Mouse (Mus musculus) megakaryocyte, embryonic 14.5 days (primary cell): ENCODE measurements at regions not wholly inside any gene's neighbourhood (a gene's known extent, or its start where the extent isn't known, plus 50 kb on each side); places are given as distances from the start of the nearest gene placed in this dataset.

Experiments used
- H3K27me3 ChIP-seq: replicated peaks from 2 replicates; pipeline ENCODE3; 2012; ENCODE audit warnings: inconsistent platforms
- H3K36me3 ChIP-seq: replicated peaks from 2 replicates; pipeline ENCODE3; 2012; ENCODE audit warnings: low read length, inconsistent platforms, mixed read lengths
- H3K4me1 ChIP-seq: 2 replicates; pipeline ENCODE4 v1.6.1; 2012; ENCODE audit warnings: inconsistent platforms
- H3K4me3 ChIP-seq: replicated peaks from 2 replicates; pipeline ENCODE3; 2012; ENCODE audit warnings: moderate library complexity, mild to moderate bottlenecking, inconsistent platforms
- H3K9me3 ChIP-seq: 2 replicates; pipeline ENCODE4 v1.6.1; 2012; ENCODE audit warnings: inconsistent platforms
- FLI1 ChIP-seq: IDR thresholded peaks from 2 replicates; pipeline ENCODE4 v1.6.1; 2012; ENCODE audit warnings: low read length, inconsistent platforms, mixed read lengths
- GATA1 ChIP-seq: IDR thresholded peaks from 3 replicates; pipeline ENCODE4 v1.6.1; 2012; ENCODE audit warnings: mixed read lengths, low read length, inconsistent platforms, borderline replicate concordance

GRCm38 (mm10) chr11:79830567-79831055, 131.6 kb downstream of the Utp6 start:
- H3K9me3 ChIP-seq: peaks cover 19% of the 10 kb centered on the region
- no peaks in the 10 kb centered on the region for H3K4me1 ChIP-seq
- no peaks in the 10 kb centered on the region for H3K36me3 ChIP-seq
- H3K27me3 ChIP-seq: peaks cover 43% of the 10 kb centered on the region
- TF ChIP-seq FLI1: no peak
- TF ChIP-seq GATA1: no peak
- no peak overlapping the region for H3K4me3 ChIP-seq

GRCm38 (mm10) chr11:79827034-79827433, 135.2 kb downstream of the Utp6 start:
- peaks cover 58% of the 10 kb centered on the region for H3K27me3 ChIP-seq
- no peaks in the 10 kb centered on the region for H3K4me1 ChIP-seq
- no peak overlapping the region for H3K4me3 ChIP-seq
- TF ChIP-seq FLI1 (no peak), GATA1 (no peak)
- H3K9me3 ChIP-seq: peaks cover 23% of the 10 kb centered on the region
- H3K36me3 ChIP-seq: no peaks in the 10 kb centered on the region

GRCm38 (mm10) chr11:79825881-79826280, 136.3 kb downstream of the Utp6 start:
- H3K4me1 ChIP-seq: no peaks in the 10 kb centered on the region
- peaks cover 56% of the 10 kb centered on the region for H3K27me3 ChIP-seq
- no peaks in the 10 kb centered on the region for H3K36me3 ChIP-seq
- no peak overlapping the region for H3K4me3 ChIP-seq
- peaks cover 23% of the 10 kb centered on the region for H3K9me3 ChIP-seq
- TF ChIP-seq GATA1 (no peak), FLI1 (no peak)

- TF ChIP-seq FLI1: no peak
- no peak for TF ChIP-seq GATA1
- no peaks in the 10 kb centered on the region for H3K36me3 ChIP-seq
- H3K4me3 ChIP-seq: no peak overlapping the region
- peaks cover 17% of the 10 kb centered on the region for H3K9me3 ChIP-seq
- H3K27me3 ChIP-seq: peaks cover 38% of the 10 kb centered on the region
- H3K4me1 ChIP-seq: no peaks in the 10 kb centered on the region
Observed at GRCm38 (mm10) chr11:79823631-79824310, 138.4 kb downstream of the Utp6 start.

DNA sequence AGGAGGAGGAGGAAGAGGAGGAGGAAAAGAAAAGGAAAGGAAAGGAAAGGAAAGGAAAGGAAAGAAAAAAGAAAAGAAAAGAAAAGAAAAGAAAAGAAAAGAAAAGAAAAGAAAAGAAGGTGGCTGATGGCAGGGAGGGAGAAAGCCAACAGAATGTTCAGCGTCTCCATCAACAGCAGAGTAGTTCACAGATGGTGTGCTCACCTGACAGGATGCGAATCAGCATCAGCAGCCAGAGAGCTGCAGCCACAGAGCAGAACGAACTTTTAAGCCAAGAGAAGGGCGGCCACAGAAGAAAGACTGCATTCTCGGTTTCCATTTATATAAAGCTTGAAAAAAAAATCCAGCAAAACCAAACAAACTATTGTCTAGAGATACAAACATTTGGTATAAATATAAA, 140.2 kb downstream of the Utp6 start:
- Histone ChIP-seq H3K9me3 (peaks cover 9% of the 10 kb centered on the region; the same call in 1 of the 2 replicates), H3K27me3 (peaks cover 40% of the 10 kb centered on the region), H3K4me1 (no peaks in the 10 kb centered on the region), H3K4me3 (no peak overlapping the region), H3K36me3 (no peaks in the 10 kb centered on the region)
- TF ChIP-seq FLI1 (no peak), GATA1 (no peak)

DNA sequence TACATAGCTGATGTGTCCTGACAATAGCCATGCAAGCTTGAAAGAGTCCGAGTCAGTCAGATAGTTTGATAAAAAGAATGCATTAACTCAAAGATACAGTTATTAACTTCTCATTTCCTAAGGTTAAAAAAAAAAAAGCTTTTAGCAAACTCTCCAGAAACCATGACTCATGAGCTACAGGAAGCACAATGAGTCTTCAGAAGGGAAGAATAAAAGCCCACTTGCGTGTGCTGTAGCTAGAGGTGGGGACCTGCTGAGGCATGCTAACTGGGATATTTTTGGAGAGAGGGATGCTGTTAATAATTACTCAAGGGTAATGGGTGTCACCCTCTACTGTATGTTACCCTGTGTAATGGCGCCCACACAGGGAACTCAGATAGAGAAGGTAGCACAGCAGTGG, 147.0 kb downstream of the Utp6 start:
- Histone ChIP-seq H3K9me3 (peaks cover 20% of the 10 kb centered on the region), H3K4me3 (no peak overlapping the region), H3K4me1 (no peaks in the 10 kb centered on the region), H3K27me3 (peaks cover 26% of the 10 kb centered on the region), H3K36me3 (no peaks in the 10 kb centered on the region)
- TF ChIP-seq FLI1 (no peak), GATA1 (no peak)

DNA sequence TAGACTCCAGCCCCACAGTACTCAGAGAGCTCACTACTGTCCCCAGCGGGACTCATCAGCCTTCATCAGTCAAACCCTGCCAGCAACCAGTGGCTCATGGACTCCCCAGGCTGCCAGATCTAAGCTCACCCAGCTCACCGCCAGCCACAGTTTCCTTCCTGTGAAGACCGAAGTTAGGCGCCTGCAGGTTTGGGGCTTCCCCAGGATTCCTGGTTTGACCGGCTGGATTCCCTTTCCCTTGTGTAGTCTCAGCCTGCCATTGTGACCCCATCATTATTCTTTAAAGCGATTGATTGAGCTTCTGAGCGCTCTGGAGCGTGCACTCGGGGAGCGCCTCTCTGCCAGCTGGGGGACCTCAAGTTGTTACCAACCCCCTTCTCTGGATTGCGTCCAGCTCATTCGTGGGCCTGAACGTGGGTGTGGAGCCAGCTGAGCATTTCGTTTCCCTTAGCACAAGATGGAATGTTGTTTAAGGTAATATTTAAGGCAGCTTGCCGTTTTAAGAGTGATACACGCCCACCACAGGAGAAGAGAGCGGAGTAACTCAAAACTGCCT, 155.2 kb downstream of the Utp6 start:
- TF ChIP-seq GATA1 (no peak), FLI1 (no peak)
- no peaks in the 10 kb centered on the region for H3K36me3 ChIP-seq
- H3K4me1 ChIP-seq: peaks cover 11% of the 10 kb centered on the region
- peaks cover 33% of the 10 kb centered on the region for H3K9me3 ChIP-seq
- H3K4me3 ChIP-seq: no peak overlapping the region
- H3K27me3 ChIP-seq: peaks cover 66% of the 10 kb centered on the region

- Histone ChIP-seq H3K4me1 (peaks cover 11% of the 10 kb centered on the region), H3K36me3 (no peaks in the 10 kb centered on the region), H3K9me3 (peaks cover 33% of the 10 kb centered on the region), H3K27me3 (peaks cover 64% of the 10 kb centered on the region), H3K4me3 (no peak overlapping the region)
- no peak for TF ChIP-seq FLI1
- no peak for TF ChIP-seq GATA1
Observed at GRCm38 (mm10) chr11:79806417-79806816, 155.8 kb downstream of the Utp6 start.

DNA sequence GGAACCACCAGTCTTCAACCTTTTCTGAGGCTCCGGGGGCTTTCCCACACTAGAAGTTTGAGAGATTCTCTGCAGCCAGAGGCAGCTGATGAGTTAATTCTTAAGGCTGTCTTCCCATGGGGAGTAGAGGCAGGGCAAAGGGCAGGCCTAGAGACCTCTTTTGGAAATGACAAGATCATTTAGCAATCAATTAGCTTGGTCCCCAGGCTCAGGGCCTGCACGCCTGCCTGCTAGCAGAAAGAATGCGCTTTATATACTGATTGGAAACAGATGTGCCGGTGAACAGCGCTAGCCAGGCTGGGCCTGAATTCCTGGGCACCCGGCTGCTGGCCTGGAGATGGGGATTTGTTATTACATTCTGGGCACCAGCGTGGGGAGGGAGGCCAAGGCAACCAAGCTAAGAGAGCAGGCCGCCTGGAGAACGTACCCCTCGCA, 156.2 kb downstream of the Utp6 start:
- Histone ChIP-seq H3K9me3 (peaks cover 33% of the 10 kb centered on the region), H3K27me3 (peaks cover 68% of the 10 kb centered on the region), H3K36me3 (no peaks in the 10 kb centered on the region), H3K4me1 (peaks cover 11% of the 10 kb centered on the region), H3K4me3 (no peak overlapping the region)
- no peak for TF ChIP-seq FLI1
- TF ChIP-seq GATA1: no peak

DNA sequence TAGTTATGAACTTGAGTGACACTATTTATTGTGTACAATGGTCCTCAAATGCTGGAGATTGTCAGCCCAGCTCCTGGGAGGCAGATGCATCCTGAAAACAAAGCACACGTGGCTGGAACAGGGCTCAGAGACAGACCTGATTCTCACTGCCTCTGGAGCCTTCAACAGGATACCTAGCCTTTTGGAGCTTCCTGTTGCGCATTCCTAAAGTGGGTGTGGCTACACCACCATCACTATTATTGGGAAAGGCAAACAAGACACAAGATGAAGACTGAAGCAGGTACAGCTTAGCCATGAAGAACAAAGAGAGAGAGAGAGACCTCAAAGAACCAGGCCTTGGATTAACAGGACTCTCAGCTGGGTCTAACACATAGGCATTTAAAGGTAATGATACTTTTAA, 158.2 kb downstream of the Utp6 start:
- peaks cover 11% of the 10 kb centered on the region for H3K4me1 ChIP-seq
- no peak overlapping the region for H3K4me3 ChIP-seq
- H3K36me3 ChIP-seq: no peaks in the 10 kb centered on the region
- TF ChIP-seq FLI1: no peak
- peaks cover 33% of the 10 kb centered on the region for H3K9me3 ChIP-seq
- peaks cover 66% of the 10 kb centered on the region for H3K27me3 ChIP-seq

- H3K4me1 ChIP-seq: peaks cover 11% of the 10 kb centered on the region
- TF ChIP-seq FLI1 (no peak), GATA1 (no peak)
- H3K27me3 ChIP-seq: peaks cover 71% of the 10 kb centered on the region
- H3K9me3 ChIP-seq: peaks cover 33% of the 10 kb centered on the region
- H3K4me3 ChIP-seq: no peak overlapping the region
- H3K36me3 ChIP-seq: no peaks in the 10 kb centered on the region
Observed at GRCm38 (mm10) chr11:79803006-79803405, 159.2 kb downstream of the Utp6 start.
